Mouse (Mus musculus) liver (tissue): Measurements from ENCODE around the gene H2-M5.
"Not testable (repeated sequence)": the region's sequence is repeated elsewhere in the genome, so short reads cannot be mapped to it uniquely, and the experiment has no call there.

Source experiments
- DNase-seq: peaks from one replicate; pipeline ENCODE4 v3.0.0-alpha.2; 2020; ENCODE audit warnings: mixed read lengths

Gene H2-M5

GRCm38 (mm10) chr17:36992336-36993104, 3.2 kb upstream of the H2-M5 start:
- DNase-seq = no peak

GRCm38 (mm10) chr17:36990630-36991029, 1.3 kb upstream of the H2-M5 start:
- not testable (repeated sequence) for DNase-seq

DNA sequence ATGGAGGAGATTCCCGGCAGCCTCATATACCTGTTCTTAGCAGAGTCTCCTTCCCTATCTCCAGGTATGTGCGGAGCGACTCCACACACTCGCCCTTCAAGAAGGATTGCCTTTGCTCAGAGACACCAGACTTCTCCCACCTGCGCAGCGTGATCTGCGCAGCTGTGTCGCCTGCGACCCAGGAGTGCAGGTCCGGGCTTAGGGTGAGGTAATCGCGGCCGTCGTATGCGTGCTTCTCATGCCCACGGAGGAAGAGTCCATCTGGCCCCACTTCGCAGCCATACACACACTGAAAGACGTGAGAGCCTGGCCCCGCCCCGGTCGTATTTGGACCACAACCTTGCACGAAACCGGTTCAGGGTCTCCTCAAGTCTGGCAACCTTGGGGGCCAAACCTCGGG, 862 bp downstream of the H2-M5 start:
- DNase-seq = no peak

DNA sequence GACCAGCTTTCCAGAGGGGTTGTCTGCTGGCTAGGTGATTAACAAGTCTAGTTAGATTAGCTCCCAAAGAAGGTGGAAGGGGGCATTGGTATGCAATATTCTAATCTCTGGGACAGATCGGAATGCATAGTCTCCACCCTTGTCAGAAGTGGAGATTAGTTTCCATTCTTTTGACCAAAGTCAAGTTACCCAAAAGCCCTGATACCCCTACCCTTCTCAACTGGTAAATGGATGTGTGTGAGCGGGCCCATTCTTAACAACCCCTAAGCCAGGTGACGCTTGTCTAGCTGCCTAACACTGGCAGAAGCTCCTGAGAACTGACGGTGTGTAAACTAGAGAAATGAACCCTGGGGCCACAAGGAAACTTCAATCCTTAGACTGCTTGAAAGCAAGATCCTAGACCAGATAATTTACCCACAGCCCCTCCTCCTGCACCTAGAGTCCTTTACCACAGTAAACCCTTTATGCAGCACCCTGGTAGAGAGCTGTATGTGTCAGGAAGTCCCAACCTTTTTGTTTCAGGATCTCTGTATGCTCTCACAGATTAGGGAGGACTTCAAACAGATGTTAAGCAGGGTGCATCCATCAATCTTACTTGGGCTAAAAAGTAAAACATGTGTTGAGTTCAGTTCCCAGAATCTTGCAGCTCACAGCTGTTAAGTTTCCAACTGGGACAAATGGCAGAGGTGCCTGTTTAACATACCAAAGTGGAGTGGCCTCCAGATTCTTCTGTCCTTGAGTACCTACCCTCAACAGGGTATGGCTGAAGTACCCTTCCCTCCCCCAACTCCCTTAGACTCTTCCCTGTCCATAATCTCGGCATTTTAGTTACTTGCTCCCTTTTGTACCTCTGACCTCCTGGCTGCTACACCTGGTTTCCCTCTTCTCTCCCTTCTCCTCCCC, 6.8 kb downstream of the H2-M5 start:
- DNase-seq = no peak

DNA sequence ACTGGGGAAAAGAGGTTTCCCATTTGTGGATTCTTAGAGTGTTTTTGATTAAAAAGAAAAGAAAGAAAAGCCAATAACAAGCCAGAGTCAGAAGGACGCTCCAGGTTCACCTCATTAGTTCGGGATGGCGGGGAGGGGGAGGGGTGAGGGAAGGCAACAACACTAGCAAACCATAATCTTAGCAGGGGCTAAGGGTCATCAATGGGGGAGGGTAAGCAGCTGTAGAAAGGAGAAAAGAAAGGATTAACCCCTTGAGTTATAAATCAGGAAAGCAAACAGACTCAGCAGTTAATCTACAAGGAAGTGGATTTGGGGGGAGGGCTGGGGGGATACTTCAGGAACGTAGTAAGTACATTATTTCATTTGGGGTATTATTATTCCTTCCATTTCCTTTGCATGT, 7.5 kb downstream of the H2-M5 start:
- DNase-seq = no peak

- DNase-seq = no peak
Observed at GRCm38 (mm10) chr17:36981221-36981813, 8.0 kb downstream of the H2-M5 start, which contains the start of gene 2410137M14Rik. 2410137M14Rik (minus strand) TSS chr17:36981237.

DNA sequence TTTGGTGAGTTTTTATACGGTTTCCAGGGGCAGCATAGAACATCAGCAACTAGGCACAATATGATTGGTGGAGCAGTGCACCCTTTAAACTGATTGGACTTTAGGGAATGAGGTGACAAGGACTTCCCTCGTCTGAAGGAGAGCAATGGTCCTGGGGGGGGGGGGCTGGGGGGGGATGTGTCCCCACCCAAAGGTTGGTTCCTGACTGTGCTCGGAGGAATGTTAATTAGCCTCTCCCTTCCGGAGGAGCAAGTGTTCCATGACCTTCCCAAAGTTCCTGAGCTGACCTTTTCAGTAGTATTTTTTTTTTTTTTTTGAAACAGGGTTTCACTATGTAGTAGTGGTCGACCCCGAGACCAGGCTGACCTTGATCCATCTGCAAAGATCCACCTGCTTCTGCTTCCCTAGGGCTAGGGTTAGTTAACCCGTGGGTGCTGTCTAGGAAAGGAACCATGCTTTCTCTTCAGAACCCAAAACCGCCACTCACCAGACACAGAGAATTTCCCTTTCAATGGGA, 16.0 kb downstream of the H2-M5 start:
- DNase-seq = no peak

DNA sequence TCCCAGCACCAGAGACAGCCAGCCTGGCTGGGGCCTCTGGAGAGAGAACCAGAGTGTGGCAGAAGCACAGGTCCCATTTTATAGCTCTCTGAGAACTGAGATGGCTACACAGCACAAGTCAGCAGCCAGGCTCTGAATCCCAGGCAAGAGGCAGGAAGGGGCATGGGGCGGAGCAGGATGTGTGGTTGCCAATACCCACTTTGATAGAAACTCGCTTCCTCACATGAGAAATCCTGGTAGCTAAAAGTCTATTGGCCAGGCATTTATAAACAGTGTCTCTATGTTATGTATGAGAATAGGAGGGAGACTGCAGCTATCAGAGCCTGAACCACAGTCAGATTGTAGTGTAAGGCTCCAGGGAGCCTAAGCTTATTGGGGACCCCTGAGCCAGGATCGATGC, 16.5 kb downstream of the H2-M5 start:
- DNase-seq = no peak

DNA sequence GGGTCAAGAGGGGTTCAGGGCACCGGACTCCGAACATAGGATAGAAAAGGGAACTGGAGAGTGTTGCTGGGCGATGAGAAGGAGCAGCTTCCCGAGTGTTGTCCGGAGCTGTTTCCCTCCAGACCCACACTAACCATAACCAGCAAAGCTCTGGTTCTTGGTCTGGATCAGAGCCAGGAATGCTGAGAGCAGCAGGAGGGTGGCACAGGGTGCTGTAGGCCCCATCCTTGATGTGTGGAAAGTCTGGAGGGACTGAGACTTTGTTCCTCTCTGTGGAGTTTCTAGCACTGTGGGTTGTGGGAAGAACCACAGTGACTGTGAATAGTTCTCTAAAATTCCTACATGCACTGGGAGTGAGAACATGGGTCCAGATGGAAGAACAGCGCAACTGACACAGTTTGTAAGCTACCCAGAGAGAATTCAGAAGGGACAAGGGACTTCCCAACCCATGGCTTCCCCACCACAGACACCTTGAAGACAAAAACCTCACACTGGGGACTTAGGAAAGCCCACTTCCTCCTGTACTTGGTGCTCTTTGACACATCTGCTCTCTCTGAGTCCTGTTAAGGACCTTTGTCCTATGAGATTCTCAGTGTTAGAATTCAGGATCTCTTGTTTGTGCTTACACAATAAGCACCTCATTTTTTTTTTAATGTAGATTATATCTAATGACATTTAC, 18.0 kb downstream of the H2-M5 start:
- DNase-seq = no peak

GRCm38 (mm10) chr17:36970316-36970890, 18.9 kb downstream of the H2-M5 start:
- peak; percentile 8 for DNase-seq

GRCm38 (mm10) chr17:36966875-36967274, 22.5 kb downstream of the H2-M5 start:
- DNase-seq = no peak

- DNase-seq = no peak
Observed at GRCm38 (mm10) chr17:36961125-36961524, 28.2 kb downstream of the H2-M5 start.

- peak; percentile 6 for DNase-seq
Observed at GRCm38 (mm10) chr17:36958884-36959283, 30.5 kb downstream of the H2-M5 start.

DNA sequence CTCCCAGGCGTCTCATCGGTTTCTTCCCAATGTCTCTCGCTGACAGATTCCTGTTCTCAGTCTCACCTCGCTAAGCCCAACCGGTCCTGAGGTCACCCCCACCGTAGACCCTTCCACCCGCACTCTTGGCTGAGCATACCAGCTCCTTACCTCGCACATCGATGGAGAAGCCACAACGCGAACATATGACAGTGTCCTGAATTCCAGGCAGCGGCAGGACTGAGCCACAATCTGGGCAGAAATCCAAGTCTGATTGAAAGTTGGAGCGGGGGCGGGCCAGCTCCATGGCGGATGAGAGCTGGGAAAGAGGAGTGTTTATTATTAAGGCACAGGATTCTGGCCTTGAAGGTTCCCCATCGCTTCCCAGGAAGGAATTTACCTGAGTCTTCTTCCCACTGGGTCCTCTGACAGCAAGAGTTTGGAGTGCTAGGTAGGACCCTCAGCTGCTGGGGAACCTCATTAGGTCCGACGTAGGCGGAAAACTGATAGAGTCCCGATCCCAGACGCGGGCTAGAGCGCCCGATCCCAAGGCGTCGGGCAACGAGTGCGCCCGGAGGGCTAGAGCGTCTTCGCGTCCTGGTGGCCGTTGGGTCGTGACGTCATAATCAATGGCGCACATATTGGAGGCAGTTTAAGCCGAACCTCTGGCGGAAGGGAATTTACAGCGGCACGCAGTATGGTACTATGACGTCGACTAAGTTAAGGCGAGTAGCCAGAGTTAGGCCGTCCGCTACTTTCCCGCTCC, 31.2 kb downstream of the H2-M5 start, which contains the start of the genes Znrd1 and Znrd1as:
Gene Znrd1, minus strand, starts transcription at position 561 of the 745 bp plus-strand sequence.
Gene Znrd1as, plus strand, starts transcription at position 594 of the 745 bp plus-strand sequence.
- DNase-seq = peak; percentile 94

DNA sequence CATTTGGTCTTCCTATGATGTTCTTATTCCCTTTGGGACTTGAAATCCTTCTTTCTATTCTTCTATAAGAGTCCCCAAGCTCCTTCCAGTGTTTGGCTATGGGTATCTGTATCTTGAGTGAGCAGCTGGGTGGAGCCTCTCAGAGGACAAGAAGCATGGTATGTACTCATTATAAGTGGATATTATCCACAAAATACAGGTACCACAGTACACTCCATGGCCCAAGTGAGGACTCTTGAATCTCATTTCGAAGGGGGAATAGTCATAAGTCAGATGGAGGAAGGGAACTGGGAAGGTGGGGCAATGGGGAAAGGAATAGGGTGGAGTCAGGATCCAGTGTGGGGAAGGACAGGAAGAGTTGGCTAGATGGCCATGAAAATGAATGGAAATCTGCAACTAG, 36.3 kb downstream of the H2-M5 start:
- DNase-seq = no peak

DNA sequence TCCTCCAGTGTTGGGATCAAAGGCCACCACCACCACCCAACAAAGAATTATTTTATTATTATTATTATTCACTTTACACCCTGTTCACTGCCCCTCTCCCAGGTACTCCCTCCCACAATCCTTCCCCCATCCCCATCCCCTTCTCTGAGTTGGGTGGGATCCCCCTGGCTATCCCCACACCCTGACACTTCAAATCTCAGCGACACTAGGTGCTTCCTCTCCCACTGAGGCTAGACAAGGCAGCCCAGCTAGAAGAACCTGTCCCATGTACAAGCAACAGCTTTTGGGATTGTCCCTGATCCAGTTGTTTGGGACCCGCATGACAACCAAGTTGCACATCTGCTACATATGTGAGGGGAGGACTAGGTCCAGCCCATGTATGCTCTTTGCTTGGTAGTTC, 36.7 kb downstream of the H2-M5 start:
- DNase-seq = no peak

DNA sequence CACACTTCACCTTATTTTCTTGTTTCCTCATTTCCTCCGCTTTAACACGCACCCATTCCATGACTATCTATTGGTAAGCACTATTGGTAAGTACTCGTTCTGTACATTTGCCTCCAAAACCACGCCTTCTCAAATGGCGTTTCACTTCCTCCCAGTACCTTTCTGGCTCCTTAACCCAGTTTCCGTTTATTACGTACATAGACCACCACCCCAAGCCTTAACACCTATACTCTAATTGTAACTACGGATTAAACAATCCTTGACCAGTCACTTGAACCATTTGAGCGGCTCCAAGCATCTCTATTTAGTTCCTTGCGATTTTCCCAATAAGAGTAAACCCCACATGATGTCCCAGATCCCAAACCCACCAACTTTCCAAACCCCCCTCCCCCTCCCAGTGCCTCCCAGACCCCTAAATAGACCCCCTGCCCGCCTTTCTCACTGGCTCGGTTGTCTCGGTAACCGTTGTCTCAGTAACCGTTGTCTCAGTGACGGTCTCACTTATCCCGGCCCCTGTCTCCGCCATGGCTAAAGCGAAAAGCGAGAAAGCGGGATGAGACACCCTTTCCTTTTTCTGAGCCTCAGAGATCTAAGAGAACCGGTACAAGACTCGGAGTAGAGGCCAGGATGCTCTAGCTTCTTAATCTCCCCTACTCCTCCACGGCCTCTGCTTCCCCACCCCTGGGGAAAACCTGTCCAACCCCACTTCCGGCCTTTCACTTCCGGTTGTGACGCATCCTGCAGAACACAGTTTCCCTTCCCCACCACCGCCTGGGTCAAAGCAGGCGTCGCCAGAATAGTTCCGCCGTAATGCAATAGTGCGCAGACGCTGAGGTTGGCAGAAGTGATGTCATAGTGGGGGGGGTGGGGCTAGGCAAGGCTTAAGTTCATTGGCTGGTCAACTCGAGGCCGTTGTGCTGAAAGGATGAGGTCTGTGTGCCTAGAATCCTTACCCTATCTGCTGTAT, 38.1 kb downstream of the H2-M5 start, which contains the start of gene Ppp1r11:
Gene Ppp1r11, minus strand, starts transcription at position 761 of the 967 bp plus-strand sequence.
- DNase-seq = peak; percentile 95

GRCm38 (mm10) chr17:36949265-36949664, 40.1 kb downstream of the H2-M5 start:
- no peak for DNase-seq

DNA sequence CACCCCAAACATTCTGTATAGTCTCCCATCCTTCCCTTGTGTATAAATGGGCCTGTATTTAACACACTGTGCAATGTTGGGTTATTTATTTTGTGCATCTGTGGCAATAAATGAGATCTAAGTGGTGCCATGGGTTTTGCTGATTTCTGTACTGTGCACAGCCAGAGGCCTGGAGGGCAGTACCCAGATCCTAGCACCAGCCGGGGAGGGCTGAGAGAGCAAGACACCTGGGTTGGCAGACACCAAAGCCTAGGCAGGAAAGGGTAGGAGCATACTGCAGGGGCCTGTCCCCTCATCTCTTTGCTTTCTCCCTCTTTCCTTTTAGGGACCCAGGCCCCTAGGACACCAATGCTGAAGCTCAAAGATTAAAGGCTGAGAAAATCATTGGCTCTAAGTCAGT, 41.1 kb downstream of the H2-M5 start:
- DNase-seq = no peak
